Mouse (Mus musculus): ENCODE results near the gene Kbtbd12. TPM values are rescaled to one million over a fixed set of nuclear protein-coding genes. Genes with fewer than 3 reads are reported as not detected.

Kbtbd12 gene
- polyA plus RNA-seq, 1 experiment = 2.1 TPM

DNA sequence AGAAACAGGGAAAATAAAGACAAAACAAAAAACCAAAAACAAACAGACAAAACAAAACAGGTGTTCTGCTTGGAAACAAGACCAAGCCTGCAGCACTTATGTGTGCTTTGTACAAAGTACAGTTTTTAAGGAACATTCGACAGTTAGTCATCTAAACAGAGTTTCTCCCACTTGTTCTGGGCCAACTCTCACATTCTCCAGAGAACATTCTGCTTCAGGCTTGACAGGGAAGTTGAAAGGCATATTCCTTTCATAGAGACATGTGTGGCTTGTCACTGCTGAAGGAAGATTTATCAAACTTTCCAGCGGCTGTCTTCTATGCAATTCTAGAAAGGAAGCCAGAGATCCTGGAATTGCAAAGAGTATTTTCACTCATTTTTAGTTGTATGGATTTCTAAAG, 22.4 kb downstream of the Kbtbd12 start:
- Histone ChIP-seq H3K4me1 (ENCODE audit: control insufficient read depth, insufficient read depth, low read length) (no peaks in the 10 kb centered on the region), H3K27ac (ENCODE audit: control insufficient read depth, insufficient read depth, low read depth, low read length, poor library complexity) (no peak overlapping the region), H3K4me3 (replicated peaks; ENCODE audit: control insufficient read depth, low read depth, low read length) (no peak overlapping the region)
- TF ChIP-seq POLR2A (IDR thresholded peaks at IDR 0.05; ENCODE audit: borderline replicate concordance, control insufficient read depth, low read depth, low read length) (no peak), CTCF (IDR thresholded peaks at IDR 0.05; ENCODE audit: control insufficient read depth, insufficient read depth, low read length) (no peak)
- WGBS = 76% methylated on average over 2 of the region's 2 CpGs

DNA sequence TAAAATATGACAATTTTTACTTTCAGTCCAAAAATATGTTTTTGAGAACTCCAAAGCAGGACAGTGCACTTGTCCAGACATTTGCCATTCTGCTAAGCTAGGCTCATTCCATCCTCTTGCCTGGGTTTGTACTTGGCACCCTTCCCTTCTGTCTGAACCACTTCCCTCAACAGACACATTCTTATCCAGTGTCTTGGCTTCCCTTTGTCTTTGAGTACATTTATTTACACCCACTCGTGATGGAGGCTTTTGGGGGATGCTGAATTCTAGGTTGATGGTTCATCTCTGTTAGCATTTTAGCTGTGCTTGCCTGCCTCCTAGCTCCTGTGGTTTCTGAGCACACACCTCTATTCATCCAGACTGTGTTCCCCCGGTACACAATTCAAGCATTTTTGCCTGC, 31.3 kb downstream of the Kbtbd12 start:
- 54% methylated on average over 2 of the region's 2 CpGs for WGBS
- no peak for TF ChIP-seq POLR2A (IDR thresholded peaks at IDR 0.05; ENCODE audit: borderline replicate concordance, control insufficient read depth, low read depth, low read length)
- no peak for TF ChIP-seq CTCF (IDR thresholded peaks at IDR 0.05; ENCODE audit: control insufficient read depth, insufficient read depth, low read length)
- Histone ChIP-seq H3K4me1 (ENCODE audit: control insufficient read depth, insufficient read depth, low read length) (no peaks in the 10 kb centered on the region), H3K4me3 (replicated peaks; ENCODE audit: control insufficient read depth, low read depth, low read length) (no peak overlapping the region), H3K27ac (ENCODE audit: control insufficient read depth, insufficient read depth, low read depth, low read length, poor library complexity) (no peak overlapping the region)

DNA sequence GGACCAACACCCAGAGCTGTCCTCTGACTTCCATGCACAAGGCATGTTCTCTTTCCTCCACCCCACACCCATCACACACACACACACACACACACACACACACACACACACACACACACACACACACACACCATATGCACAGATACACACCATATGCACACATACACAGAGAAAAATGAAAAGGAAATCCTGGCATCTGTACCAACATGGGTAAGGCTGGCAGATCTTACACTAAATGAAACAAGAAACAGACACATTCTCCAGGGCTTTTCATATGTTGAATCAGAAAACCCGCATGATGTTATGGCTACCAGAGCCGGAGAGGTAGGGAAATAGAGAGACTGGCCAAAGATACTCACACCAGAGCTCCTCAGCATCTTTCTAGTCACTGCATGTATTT, 32.0 kb downstream of the Kbtbd12 start:
- 91% methylated on average over 2 of the region's 2 CpGs for WGBS

GRCm38 (mm10) chr6:88605235-88605634, 32.5 kb downstream of the Kbtbd12 start:
- no peak overlapping the region for H3K4me3 ChIP-seq (replicated peaks; ENCODE audit: control insufficient read depth, low read depth, low read length)
- TF ChIP-seq CTCF (IDR thresholded peaks at IDR 0.05; ENCODE audit: control insufficient read depth, insufficient read depth, low read length) (no peak), POLR2A (IDR thresholded peaks at IDR 0.05; ENCODE audit: borderline replicate concordance, control insufficient read depth, low read depth, low read length) (no peak)
- H3K27ac ChIP-seq (ENCODE audit: control insufficient read depth, insufficient read depth, low read depth, low read length, poor library complexity) = no peak overlapping the region
- H3K4me1 ChIP-seq (ENCODE audit: control insufficient read depth, insufficient read depth, low read length) = no peaks in the 10 kb centered on the region
- 69% methylated on average over 2 of the region's 2 CpGs for WGBS

More for the DNA sequence above, 32.0 kb downstream of the Kbtbd12 start:
- TF ChIP-seq POLR2A (IDR thresholded peaks at IDR 0.05; ENCODE audit: borderline replicate concordance, control insufficient read depth, low read depth, low read length) = no peak
- no peak for TF ChIP-seq CTCF (IDR thresholded peaks at IDR 0.05; ENCODE audit: control insufficient read depth, insufficient read depth, low read length)
- H3K4me3 ChIP-seq (replicated peaks; ENCODE audit: control insufficient read depth, low read depth, low read length) = no peak overlapping the region
- no peaks in the 10 kb centered on the region for H3K4me1 ChIP-seq (ENCODE audit: control insufficient read depth, insufficient read depth, low read length)
- H3K27ac ChIP-seq (ENCODE audit: control insufficient read depth, insufficient read depth, low read depth, low read length, poor library complexity) = no peak overlapping the region

- TF ChIP-seq POLR2A (IDR thresholded peaks at IDR 0.05; ENCODE audit: borderline replicate concordance, control insufficient read depth, low read depth, low read length) (no peak), CTCF (IDR thresholded peaks at IDR 0.05; ENCODE audit: control insufficient read depth, insufficient read depth, low read length) (no peak)
- H3K4me3 ChIP-seq (replicated peaks; ENCODE audit: control insufficient read depth, low read depth, low read length) = no peak overlapping the region
- H3K27ac ChIP-seq (ENCODE audit: control insufficient read depth, insufficient read depth, low read depth, low read length, poor library complexity) = no peak overlapping the region
- H3K4me1 ChIP-seq (ENCODE audit: control insufficient read depth, insufficient read depth, low read length) = no peaks in the 10 kb centered on the region
- 49% methylated on average over 2 of the region's 2 CpGs for WGBS
Measured at GRCm38 (mm10) chr6:88596108-88596507, 41.6 kb downstream of the Kbtbd12 start.

DNA sequence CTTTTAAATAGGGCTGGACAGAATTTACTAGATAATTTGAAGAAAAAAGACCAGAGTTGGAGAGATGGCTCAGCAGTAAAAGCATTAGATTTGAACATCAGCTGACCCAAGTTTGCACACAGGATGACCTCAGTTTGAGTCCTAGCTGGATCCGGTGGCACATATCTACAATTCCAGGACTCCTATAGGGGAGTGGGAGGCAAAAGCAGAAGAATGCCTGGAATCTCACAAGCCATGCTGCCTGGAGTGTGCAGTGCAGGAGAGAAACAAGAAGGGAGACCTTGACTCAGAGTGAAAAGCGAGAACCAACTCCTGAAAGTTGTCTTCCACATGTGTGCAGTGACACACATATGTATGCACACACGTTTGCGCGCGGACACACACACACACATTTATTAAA, 45.4 kb downstream of the Kbtbd12 start:
- Histone ChIP-seq H3K4me3 (replicated peaks; ENCODE audit: control insufficient read depth, low read depth, low read length) (no peak overlapping the region), H3K4me1 (ENCODE audit: control insufficient read depth, insufficient read depth, low read length) (no peaks in the 10 kb centered on the region), H3K27ac (ENCODE audit: control insufficient read depth, insufficient read depth, low read depth, low read length, poor library complexity) (no peak overlapping the region)
- TF ChIP-seq CTCF (IDR thresholded peaks at IDR 0.05; ENCODE audit: control insufficient read depth, insufficient read depth, low read length) (no peak), POLR2A (IDR thresholded peaks at IDR 0.05; ENCODE audit: borderline replicate concordance, control insufficient read depth, low read depth, low read length) (no peak)
- WGBS = 87% methylated on average over 6 of the region's 6 CpGs

GRCm38 (mm10) chr6:88590231-88590630, 47.5 kb downstream of the Kbtbd12 start:
- Histone ChIP-seq H3K4me1 (ENCODE audit: control insufficient read depth, insufficient read depth, low read length) (no peaks in the 10 kb centered on the region), H3K4me3 (replicated peaks; ENCODE audit: control insufficient read depth, low read depth, low read length) (no peak overlapping the region), H3K27ac (ENCODE audit: control insufficient read depth, insufficient read depth, low read depth, low read length, poor library complexity) (no peak overlapping the region)
- 84% methylated on average over 4 of the region's 4 CpGs for WGBS
- no peak for TF ChIP-seq POLR2A (IDR thresholded peaks at IDR 0.05; ENCODE audit: borderline replicate concordance, control insufficient read depth, low read depth, low read length)
- no peak for TF ChIP-seq CTCF (IDR thresholded peaks at IDR 0.05; ENCODE audit: control insufficient read depth, insufficient read depth, low read length)

- Histone ChIP-seq H3K4me1 (ENCODE audit: control insufficient read depth, insufficient read depth, low read length) (no peaks in the 10 kb centered on the region), H3K4me3 (replicated peaks; ENCODE audit: control insufficient read depth, low read depth, low read length) (no peak overlapping the region), H3K27ac (ENCODE audit: control insufficient read depth, insufficient read depth, low read depth, low read length, poor library complexity) (no peak overlapping the region)
- TF ChIP-seq CTCF (IDR thresholded peaks at IDR 0.05; ENCODE audit: control insufficient read depth, insufficient read depth, low read length) = peak; percentile 49
- no peak for TF ChIP-seq POLR2A (IDR thresholded peaks at IDR 0.05; ENCODE audit: borderline replicate concordance, control insufficient read depth, low read depth, low read length)
- 22% methylated on average over 5 of the region's 5 CpGs for WGBS
Measured at GRCm38 (mm10) chr6:88589517-88589916, 48.2 kb downstream of the Kbtbd12 start.

DNA sequence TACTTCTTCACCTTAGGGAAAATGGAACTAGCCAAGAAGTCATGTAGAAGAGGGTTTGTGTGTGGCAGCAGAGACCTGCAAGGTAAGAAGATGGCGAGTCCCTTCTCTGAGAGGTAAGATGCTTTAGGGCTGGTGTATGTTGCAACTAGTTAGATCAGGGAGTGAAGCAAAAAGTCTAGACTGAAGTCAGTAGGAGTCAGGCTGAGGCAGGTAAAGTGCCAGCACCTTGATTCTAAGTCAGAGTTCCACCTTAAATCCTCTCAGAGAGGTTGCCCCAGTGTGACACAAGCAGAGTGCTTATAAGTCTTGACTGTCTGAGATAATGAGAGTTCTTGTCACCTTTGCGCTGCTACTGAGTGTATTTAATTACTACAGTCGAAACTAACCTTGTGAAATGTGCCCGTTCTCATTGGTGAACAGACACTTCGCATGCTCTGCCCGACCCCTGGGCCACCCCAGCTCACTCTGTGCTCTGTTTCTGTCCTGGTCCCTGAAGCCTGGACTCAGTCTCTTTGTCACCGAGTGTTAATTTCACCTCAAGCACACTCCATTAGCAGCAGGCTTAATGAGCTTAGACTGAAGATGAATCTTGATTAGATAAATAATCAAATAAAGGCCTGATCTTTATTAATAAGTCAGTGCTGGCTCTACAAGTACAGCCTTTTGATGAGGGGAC, 49.0 kb downstream of the Kbtbd12 start:
- WGBS = 77% methylated on average over 7 of the region's 7 CpGs
- no peak overlapping the region for H3K4me3 ChIP-seq (replicated peaks; ENCODE audit: control insufficient read depth, low read depth, low read length)
- H3K27ac ChIP-seq (ENCODE audit: control insufficient read depth, insufficient read depth, low read depth, low read length, poor library complexity) = no peak overlapping the region
- TF ChIP-seq CTCF (IDR thresholded peaks at IDR 0.05; ENCODE audit: control insufficient read depth, insufficient read depth, low read length) (no peak), POLR2A (IDR thresholded peaks at IDR 0.05; ENCODE audit: borderline replicate concordance, control insufficient read depth, low read depth, low read length) (no peak)
- H3K4me1 ChIP-seq (ENCODE audit: control insufficient read depth, insufficient read depth, low read length) = no peaks in the 10 kb centered on the region

Data from bone marrow, adult 2 months (tissue).